Mouse (Mus musculus) stomach, postnatal 0 days (tissue): ENCODE data around the gene Gcc2. TPM values are rescaled to one million over a fixed set of nuclear protein-coding genes. Genes with fewer than 3 reads are reported as not detected.
"Not testable (repeated sequence)": the region's sequence is repeated elsewhere in the genome, so short reads cannot be mapped to it uniquely, and the experiment has no call there.

Experiments used
- ATAC-seq: fragments of 200-750 bp; cut with Nextera tagmentation; 2 replicates; pipeline ENCODE4 v1.8.0; 2017; ENCODE audit not compliant: low FRiP score, low TSS enrichment
- DNase-seq: peaks from one replicate; pipeline ENCODE4 v3.0.0-alpha.2; 2016; ENCODE audit warnings: low spot score
- H3K27ac ChIP-seq: fragments of 300-500 bp; sonication (generic); replicated peaks from 2 replicates; pipeline ENCODE4 v1.5.1; 2014; ENCODE audit warnings: mild to moderate bottlenecking, control low read depth
- H3K27me3 ChIP-seq: fragments of 300-500 bp; sonication (generic); 2 replicates; pipeline ENCODE4 v1.6.1; 2014; ENCODE audit warnings: low read length; ENCODE audit not compliant: control insufficient read depth, insufficient read depth
- H3K36me3 ChIP-seq: fragments of 300-500 bp; sonication (generic); 2 replicates; pipeline ENCODE4 v1.6.1; 2014; ENCODE audit warnings: low read length, mixed read lengths; ENCODE audit not compliant: control insufficient read depth, insufficient read depth
- H3K4me1 ChIP-seq: fragments of 300-500 bp; sonication (generic); replicated peaks from 2 replicates; pipeline ENCODE4 v1.6.1; 2014; ENCODE audit warnings: antibody characterized with exemption; ENCODE audit not compliant: control insufficient read depth, insufficient read depth
- H3K4me2 ChIP-seq: fragments of 300-500 bp; sonication (generic); replicated peaks from 2 replicates; pipeline ENCODE4 v1.6.1; 2014; ENCODE audit warnings: low read depth, mild to moderate bottlenecking, control low read depth, moderate library complexity
- H3K4me3 ChIP-seq: fragments of 300-500 bp; sonication (generic); 2 replicates; pipeline ENCODE4 v1.5.1; 2014; ENCODE audit warnings: low read depth, low read length, control low read depth
- H3K9ac ChIP-seq: fragments of 300-500 bp; sonication (generic); 2 replicates; pipeline ENCODE4 v1.6.1; 2014; ENCODE audit warnings: mild to moderate bottlenecking, low read length, control low read depth, mixed read lengths
- H3K9me3 ChIP-seq: fragments of 300-500 bp; sonication (generic); 2 replicates; pipeline ENCODE4 v1.6.1; 2016; ENCODE audit warnings: low read length; ENCODE audit not compliant: control insufficient read depth
- CTCF ChIP-seq: IDR thresholded peaks from 2 replicates; pipeline ENCODE4 v1.5.1; 2016; ENCODE audit warnings: antibody characterized with exemption, low read depth, mild to moderate bottlenecking, moderate library complexity
- EP300 ChIP-seq: optimal IDR thresholded peaks from 2 replicates; pipeline ENCODE3; 2016; ENCODE audit warnings: antibody characterized with exemption
- WGBS: fragments of 180-500 bp; shearing (Covaris S2); extraction: QIAGEN DNeasy Blood & Tissue Kit; methylation state at CpG from one replicate; pipeline ENCODE4 v1.1.7; 2014; 5-methylcytosine and 5-hydroxymethylcytosine counted together
- polyA plus RNA-seq: library from polyadenylated mRNA; unstranded; fragments of >200 nt; fragmentation: Nextera tagmentation; extraction: Ambion mirVana; gene quantifications from 2 replicates; pipeline ENCODE4 v1.2.1, GENCODE M21; 2015

Gene Gcc2
- polyA plus RNA-seq, 1 experiment from 2014 or later = 65.7 TPM

DNA sequence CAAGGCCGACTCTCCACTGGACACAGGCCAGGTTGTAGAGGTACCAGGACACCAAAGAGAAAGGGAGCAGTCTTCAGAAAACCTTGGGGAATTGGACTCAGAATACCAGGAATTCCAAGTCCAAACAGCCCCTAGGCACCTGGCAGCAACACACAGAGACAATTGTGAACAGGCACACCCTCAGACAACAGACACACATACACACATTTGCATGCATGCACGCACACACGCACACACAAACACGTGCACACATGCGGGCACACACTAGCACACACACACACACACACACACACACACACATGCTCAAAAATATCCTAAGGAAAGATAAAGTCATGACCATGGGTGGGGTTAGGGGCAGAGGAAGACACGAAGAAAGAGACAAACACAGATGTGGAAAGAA is 34.6 kb upstream of the Gcc2 start:
- H3K4me1 ChIP-seq = no peaks in the 10 kb centered on the region
- H3K36me3 ChIP-seq = no peaks in the 10 kb centered on the region
- H3K9ac ChIP-seq = no peak overlapping the region
- no peak for ATAC-seq
- no peaks in the 10 kb centered on the region; the same call in 1 of the 2 replicates for H3K9me3 ChIP-seq
- H3K27me3 ChIP-seq = no peaks in the 10 kb centered on the region
- H3K4me2 ChIP-seq = no peak overlapping the region
- no peak overlapping the region for H3K27ac ChIP-seq
- H3K4me3 ChIP-seq = no peak overlapping the region
- TF ChIP-seq CTCF (no peak), EP300 (no peak)
- 82% methylated on average over 6 of the region's 6 CpGs for WGBS
- peak; percentile 43 for DNase-seq

- DNase-seq = not testable (repeated sequence)
Observed at GRCm38 (mm10) chr10:58221571-58221970, 33.7 kb upstream of the Gcc2 start.

GRCm38 (mm10) chr10:58223161-58223560 is 32.1 kb upstream of the Gcc2 start:
- not testable (repeated sequence) for H3K9ac ChIP-seq, H3K9me3 ChIP-seq, H3K27ac ChIP-seq, H3K4me1 ChIP-seq, ATAC-seq, H3K4me2 ChIP-seq, DNase-seq, H3K4me3 ChIP-seq, H3K36me3 ChIP-seq, H3K27me3 ChIP-seq
- 77% methylated on average over 2 of the region's 6 CpGs for WGBS

More at GRCm38 (mm10) chr10:58221571-58221970, 33.7 kb upstream of the Gcc2 start:
- H3K27me3 ChIP-seq, H3K9ac ChIP-seq, H3K9me3 ChIP-seq, H3K4me1 ChIP-seq, H3K4me3 ChIP-seq, H3K27ac ChIP-seq, H3K4me2 ChIP-seq, ATAC-seq, H3K36me3 ChIP-seq: not testable (repeated sequence)
- 93% methylated on average over 2 of the region's 2 CpGs for WGBS

- not testable (repeated sequence) for H3K36me3 ChIP-seq, H3K4me1 ChIP-seq, H3K9me3 ChIP-seq, H3K27me3 ChIP-seq, H3K9ac ChIP-seq, H3K4me2 ChIP-seq, ATAC-seq, H3K4me3 ChIP-seq, H3K27ac ChIP-seq
- 83% methylated on average over 29 of the region's 31 CpGs for WGBS
- DNase-seq = peak; percentile 57
Observed at GRCm38 (mm10) chr10:58223972-58224805, 31.1 kb upstream of the Gcc2 start.

GRCm38 (mm10) chr10:58224827-58225785 is 30.2 kb upstream of the Gcc2 start, which contains the start of gene AW822073:
AW822073 (minus strand) TSS chr10:58224930.
- not testable (repeated sequence) for H3K9me3 ChIP-seq, ATAC-seq, DNase-seq, H3K27me3 ChIP-seq, H3K36me3 ChIP-seq, H3K4me3 ChIP-seq, H3K4me2 ChIP-seq, H3K27ac ChIP-seq, H3K4me1 ChIP-seq, H3K9ac ChIP-seq
- 83% methylated on average over 16 of the region's 18 CpGs for WGBS

GRCm38 (mm10) chr10:58226357-58226756 is 28.9 kb upstream of the Gcc2 start:
- H3K27me3 ChIP-seq, H3K9me3 ChIP-seq, ATAC-seq, H3K9ac ChIP-seq, H3K4me2 ChIP-seq, H3K4me1 ChIP-seq, H3K4me3 ChIP-seq, H3K36me3 ChIP-seq, H3K27ac ChIP-seq: not testable (repeated sequence)
- DNase-seq = peak; percentile 37
- 85% methylated on average over 4 of the region's 4 CpGs for WGBS

GRCm38 (mm10) chr10:58227798-58228197 is 27.5 kb upstream of the Gcc2 start:
- not testable (repeated sequence) for H3K4me1 ChIP-seq, H3K27ac ChIP-seq, ATAC-seq, H3K4me3 ChIP-seq, H3K4me2 ChIP-seq, H3K9ac ChIP-seq, H3K36me3 ChIP-seq, H3K27me3 ChIP-seq, DNase-seq
- 87% methylated on average over 2 of the region's 6 CpGs for WGBS
- H3K9me3 ChIP-seq = peaks cover 12% of the 10 kb centered on the region

DNA sequence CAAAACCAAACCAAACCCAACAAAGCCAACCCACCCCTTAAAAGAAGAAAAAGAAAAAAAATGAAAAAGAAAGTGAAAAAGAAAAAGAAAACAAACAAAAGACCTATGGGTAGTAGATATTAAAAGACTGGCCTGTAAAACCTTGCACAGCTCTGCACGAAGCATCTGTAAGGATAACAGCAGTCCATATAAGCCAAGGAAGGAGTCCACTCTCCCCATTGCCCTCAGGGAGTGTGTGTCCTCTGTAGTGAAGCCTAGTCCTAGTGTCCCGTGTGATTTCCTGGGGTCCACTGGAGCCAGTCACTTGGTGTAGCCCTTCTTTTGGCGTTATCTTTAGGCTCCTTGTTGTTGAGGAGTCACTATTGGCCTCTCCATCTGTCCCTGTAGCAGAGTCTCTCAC is 25.3 kb upstream of the Gcc2 start:
- not testable (repeated sequence) for H3K4me2 ChIP-seq, H3K27me3 ChIP-seq, H3K4me1 ChIP-seq, H3K27ac ChIP-seq, H3K9ac ChIP-seq, DNase-seq, H3K36me3 ChIP-seq, ATAC-seq, H3K4me3 ChIP-seq
- H3K9me3 ChIP-seq = peaks cover 12% of the 10 kb centered on the region
- WGBS = 57% methylated on average over 3 of the region's 3 CpGs
